Mouse (Mus musculus) gastrocnemius, adult 18-20 months (tissue): Measurements from ENCODE around the gene Zfyve1. TPM values are rescaled to one million over a fixed set of nuclear protein-coding genes. Genes with fewer than 3 reads are reported as not detected.

Source experiments
- DNase-seq: peaks from one replicate; pipeline ENCODE4 v3.0.0; 2021; ENCODE audit warnings: low spot score
- total RNA-seq, 2 experiments: library from RNA; stranded (reverse); gene quantifications; 2 replicates each; pipeline ENCODE4 v1.2.3; 2021

The Zfyve1 gene
- total RNA-seq, 2 experiments from 2014 or later, result 20.0 to 23.8 TPM

DNA sequence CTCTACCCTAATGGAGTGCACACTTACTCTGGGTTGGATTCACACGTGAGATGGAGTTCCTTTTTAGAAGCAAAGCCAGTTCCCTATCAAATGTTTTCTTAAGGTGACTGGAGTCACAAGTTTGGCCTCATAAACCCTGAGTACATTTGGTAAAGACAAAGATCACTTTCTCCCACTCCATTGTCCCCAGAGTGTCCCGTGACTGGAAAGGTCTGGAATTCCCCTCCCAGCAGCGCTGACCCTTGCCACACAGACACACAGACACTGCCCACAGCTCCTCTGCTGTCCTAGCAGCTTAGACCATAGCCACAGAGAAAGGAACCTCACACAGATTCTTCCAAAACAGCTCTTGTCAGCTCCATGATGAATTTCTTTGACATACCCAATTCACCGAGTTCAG is 14.9 kb downstream of the Zfyve1 start:
- DNase-seq, result no peak

DNA sequence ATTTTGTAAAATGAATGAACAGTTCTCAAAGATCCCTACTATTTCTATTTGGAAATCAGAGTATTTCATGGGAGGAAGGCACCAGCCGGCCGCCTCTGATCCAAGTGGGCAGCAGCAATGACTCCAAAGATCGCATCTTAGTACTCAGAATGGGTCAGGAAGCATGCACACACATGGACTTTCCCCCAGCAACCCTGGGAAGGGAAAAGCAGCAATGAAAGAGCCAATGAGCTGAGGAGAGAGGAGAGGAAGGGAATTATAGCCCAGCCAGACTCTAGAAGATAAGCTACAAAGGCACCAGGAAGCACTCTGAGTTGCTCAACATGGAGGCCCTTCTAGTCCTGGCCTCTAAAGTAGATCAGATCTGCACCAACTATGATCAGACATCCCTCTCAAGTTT is 16.7 kb downstream of the Zfyve1 start:
- no peak for DNase-seq

DNA sequence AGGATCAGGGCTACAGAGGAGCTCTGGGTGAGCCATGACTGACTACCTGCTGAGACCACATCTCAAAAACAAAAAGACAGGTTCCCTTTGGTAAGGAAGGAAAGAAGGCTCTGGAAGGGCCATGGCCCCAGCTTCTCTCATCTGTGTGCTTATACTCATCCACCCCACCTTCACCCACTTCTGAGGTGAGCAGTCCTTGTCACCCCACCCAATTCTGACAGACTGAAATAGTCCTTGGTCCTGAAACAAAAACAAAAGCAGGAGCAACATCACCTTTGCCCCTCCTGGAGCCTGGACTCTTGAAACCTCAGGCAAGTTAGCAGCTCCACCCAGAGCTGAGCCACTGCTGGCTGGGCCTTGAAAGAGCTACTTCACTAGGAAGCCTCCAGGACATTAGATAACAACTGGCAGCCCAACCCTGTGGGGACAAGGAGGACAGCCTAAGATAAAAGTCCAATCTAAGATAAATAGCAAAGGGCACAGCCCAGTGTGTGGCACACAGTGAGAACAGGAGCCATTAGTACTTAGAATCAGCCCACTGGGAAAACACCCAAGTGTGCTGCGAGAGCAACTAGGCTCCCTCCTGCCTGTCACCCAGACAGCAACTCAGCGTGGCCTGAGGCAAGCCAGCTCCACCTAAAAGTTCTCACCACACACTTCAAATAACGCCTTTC is 18.0 kb downstream of the Zfyve1 start:
- peak; percentile 42 for DNase-seq

DNA sequence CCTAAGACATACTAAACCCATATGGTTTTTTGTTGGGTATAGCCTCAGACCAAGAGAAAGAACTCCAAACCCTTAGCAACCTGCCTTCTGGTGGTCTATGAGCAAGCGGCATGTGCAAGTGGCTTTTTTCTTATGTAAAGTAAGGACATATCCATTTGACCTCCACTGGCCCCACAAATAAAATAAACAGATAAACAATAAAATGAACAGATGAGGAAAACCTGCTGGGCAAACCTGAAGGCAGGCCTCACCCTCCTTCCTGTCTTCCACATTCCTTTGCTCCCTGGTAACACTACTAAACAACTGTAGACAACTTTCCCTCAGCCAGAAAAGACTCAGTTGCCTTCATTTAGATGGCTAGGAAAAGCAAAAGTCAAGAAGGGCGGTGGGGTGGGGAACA is 18.7 kb downstream of the Zfyve1 start:
- no peak for DNase-seq

DNA sequence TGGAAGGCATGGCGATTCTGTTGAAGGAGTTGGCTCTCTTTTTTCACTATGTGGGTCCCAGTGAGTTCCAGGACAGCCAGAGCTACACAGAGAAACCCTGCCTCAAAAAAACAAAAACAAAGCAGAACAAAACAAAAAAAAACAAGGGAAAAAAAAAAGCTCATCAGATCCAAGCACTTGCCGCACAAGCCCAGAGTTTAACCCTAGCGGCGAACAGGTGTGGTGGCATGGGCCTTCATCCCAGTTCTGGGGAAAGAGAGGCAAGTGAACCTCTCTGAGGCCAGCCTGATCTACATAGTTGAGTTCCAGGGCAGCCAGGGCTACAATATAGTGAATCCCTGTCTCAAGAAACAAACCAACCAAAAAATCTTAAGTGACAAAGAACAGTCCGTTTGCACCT is 19.6 kb downstream of the Zfyve1 start:
- DNase-seq, result no peak

DNA sequence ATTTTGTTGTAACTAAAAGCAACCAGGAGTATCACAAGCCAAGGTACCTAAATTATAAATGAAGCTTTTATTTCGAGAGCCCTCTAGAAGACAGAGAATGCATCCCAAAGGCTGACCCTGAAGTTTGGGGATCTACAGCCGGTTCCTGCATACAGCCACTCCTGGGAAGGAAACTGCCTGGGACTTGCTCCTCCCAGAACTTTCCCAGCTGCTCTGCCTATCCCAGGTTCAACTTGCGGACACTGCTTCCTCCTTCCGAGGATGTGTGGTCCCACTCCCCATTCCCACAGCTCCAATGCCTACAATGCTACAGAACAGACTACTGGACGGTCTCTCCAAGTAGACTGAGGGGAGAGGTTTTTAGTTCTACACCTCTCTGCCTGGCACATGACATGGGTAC is 24.3 kb downstream of the Zfyve1 start:
- no peak for DNase-seq

DNA sequence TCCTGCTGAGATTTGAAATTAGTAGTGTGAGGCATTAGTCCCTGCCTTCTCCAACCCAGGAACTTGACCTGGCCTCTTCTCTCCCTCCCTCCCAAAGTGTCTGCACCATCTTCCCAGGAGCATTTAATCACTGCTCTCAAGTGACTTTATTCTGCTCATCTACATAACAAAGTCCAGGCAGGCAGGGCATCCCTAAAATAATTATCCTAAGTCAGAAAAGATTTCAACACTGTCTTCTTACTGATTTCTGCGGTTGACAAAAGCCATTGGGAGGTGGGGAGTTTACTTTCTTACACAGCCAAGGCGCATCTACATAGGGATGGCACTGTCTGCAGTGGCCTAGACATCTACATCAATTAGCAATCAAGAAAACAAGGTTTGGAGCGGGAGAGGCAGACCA is 27.2 kb downstream of the Zfyve1 start:
- no peak for DNase-seq

DNA sequence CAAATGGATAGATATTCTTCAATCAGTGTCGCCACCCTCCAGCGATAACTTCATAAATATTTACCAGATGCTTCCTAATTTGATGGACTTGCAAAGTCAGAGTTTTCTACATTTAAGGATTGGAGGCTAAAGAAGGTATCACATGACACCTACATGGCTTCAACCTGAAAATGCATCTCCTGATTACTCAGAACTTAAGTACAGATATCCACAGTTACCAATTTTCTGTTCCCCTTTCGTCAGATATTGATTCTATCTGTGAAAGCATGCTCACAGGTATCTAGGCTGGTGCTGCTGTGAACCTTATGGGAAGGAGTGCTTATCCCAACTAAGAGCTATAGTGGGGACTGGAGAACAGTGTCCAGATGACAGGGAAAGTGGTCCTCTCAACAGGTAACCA is 34.4 kb downstream of the Zfyve1 start:
- DNase-seq, result no peak

DNA sequence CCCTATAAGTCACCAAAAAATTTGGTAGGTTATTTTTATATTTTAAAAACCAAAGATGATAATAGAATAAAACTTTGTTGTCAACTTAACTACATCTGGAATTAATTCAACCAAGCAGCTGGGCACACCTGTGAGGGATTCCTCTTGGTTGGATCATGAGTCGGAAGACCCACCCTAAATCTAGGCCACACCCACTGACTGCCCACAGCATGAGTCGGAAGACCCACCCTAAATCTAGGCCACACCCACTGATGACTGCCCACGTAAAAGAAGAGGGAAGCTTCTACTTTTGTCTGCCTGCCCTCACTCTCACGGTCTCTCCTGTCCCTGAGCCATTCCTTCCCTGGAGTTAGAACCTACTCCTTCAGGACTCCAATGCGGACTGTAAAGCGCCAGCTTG is 36.8 kb downstream of the Zfyve1 start:
- DNase-seq, result no peak

DNA sequence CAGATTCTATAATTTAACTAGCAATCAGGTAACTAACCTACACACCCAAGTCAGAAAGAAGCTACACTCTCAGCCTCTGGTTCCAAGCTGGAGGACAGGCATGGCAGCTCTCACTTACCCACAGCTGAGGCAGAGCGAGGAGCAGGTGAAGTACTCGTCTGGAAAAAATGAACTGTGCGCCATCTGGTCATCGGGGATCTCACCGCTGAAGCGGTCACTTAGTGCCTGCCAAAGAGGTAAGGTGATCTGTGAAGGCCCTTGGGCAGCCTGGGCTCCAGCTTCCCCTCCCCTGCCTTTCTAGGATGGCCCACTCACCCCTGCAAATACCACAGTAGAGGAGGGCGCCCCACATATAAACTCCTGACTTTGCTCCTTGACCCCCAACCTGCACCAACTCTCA is 38.5 kb downstream of the Zfyve1 start:
- DNase-seq, result peak; percentile 64

DNA sequence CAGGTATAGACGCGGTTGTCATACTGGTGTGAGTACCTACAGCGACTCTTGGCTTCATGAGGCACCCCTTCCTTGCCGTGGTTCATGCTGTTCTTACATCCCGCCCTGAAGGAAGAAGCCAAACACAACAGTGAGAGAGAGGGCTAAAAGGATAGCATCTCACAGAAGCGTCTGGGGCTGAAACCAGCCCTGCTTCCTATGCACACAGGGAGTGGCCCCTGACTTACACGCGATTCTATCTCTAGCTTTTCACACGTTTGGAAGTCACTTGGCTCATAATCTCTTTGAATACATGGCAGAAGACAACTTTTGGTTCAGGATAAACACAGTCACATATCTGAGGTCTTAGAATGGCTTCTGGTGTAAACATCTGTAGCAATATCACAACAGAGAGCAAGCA is 41.4 kb downstream of the Zfyve1 start:
- DNase-seq, result no peak

DNA sequence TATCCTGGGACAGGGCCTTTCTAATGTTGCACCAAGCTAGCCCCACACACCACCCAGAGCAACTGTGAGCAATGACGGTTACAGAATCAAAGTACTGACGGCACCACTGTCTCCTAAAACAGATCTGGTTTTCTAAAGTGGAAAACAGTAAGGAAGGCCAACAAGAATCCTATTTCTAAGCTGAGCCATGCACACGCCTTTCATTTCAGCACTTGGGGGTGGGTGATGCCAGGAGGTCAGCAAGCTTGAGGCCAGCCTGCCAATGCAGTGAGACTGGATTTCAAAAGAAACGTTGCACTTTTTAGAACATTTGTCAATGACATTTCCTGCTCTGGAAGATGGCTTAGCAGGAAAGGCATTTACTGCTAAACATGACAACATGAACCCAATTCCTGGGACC is 43.2 kb downstream of the Zfyve1 start:
- DNase-seq, result peak; percentile 56

DNA sequence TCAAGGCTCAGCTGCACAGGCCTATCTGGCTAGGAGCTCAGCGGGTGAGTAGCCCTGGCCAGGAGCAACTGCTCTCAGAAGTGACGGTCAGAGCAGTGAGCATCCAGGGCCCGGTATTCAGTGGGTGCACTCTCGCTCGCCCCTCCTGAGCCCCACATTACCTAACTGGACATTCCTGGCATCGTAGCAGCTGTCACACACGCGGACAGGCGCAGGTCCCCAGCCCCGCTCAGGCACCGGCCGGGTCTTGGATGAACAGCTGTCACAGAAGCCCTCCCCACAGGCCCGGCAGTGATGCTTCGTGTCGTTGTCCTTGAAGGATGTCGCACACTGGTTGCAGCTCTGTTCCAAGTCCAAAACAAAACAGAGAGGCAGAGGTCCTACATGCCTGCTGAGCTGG is 45.7 kb downstream of the Zfyve1 start:
- no peak for DNase-seq

DNA sequence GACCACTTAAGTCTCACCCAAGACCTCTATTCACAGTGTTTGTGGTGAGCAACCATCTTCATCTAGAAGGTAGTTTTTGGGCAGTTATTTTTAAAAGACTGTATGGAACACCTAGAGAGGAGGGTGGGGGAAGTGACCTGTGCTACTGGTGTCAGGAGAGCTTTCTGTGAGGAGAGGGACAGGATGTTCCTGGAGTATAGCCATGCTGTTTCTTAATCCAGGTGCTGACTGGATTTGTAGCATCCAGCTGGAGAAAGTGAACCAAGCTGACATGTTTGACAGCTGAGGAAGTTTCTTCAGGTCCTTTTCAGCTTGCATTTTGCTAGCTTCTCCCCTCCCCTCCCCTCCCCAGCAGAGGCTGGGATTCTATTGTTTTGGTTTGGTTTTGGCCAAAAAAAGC is 52.2 kb downstream of the Zfyve1 start:
- DNase-seq, result peak; percentile 85

DNA sequence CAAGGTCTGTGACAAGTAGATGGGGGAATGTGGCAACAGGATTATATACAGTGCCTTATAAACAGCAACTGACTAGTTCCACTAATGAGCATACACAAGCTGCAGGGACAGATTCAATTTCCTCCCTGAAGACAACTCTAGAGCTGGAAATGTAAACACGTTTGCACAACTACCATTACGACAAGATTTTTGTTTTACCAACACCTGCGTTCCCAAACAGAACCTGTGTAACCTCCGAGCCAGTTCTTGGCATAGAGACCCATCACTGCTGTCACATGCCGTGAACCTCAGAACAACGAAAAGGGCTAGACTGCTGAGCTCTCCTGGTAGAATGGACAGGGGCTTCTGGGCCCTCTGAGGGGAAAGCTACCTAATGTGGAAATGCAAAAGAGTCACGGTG is 53.0 kb downstream of the Zfyve1 start:
- peak; percentile 38 for DNase-seq

DNA sequence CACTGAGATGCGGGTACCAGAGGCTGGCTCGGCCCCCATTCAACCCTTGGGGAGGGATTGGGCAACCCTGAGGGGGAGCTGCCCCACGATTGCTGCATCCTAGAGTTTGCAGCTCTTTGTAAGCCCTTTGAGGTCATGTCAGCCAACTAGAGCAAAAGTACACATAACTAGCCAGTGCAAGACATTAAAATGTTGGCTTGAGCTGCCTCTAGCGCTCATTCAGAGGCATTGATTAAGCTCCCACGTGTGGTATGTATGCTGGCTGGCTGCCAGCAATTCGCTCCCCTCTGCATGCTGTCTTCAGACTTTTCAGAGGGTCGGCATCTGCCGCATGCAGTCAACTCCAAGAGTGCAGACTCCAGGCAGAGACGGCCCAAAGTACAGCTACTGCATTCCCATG is 61.0 kb downstream of the Zfyve1 start:
- DNase-seq, result no peak

DNA sequence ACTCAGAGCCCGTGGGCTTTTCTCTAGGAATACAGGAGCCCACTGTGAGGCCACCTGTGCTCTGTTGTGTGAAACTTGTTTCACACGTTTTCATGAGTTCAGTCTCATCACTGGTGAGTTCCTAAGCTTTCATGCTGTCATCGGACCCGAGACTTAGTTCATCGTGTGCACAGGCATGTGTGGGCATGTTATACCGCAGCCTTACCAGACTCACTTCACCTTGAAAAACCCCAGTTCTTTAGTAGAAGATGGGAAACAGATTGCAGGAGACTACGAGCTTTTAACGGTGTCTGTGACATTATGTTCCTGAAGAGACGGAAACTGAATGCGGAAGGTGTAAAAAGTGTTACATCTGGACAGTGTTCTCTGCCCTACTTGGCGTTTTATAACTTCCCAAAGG is 61.6 kb downstream of the Zfyve1 start:
- DNase-seq, result no peak

DNA sequence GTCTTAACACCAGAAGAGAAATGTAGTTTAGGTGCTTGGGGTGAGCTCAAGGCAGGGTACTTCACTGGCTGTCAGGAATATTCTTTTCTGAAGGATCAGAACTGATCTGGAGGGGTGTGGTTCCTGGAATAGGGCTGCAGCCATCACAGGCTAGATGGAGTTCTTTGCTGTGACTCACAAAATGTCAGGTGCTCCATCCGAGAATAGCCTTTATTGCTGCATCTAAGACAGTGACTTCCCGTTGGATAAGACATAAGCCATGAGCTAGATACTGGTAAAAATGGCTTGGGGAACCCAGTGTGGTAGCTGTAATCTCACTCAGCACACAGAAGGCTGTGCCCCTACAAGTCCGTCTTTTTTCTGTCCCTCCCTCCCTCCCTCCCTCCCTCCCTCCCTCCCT is 62.8 kb downstream of the Zfyve1 start:
- no peak for DNase-seq

DNA sequence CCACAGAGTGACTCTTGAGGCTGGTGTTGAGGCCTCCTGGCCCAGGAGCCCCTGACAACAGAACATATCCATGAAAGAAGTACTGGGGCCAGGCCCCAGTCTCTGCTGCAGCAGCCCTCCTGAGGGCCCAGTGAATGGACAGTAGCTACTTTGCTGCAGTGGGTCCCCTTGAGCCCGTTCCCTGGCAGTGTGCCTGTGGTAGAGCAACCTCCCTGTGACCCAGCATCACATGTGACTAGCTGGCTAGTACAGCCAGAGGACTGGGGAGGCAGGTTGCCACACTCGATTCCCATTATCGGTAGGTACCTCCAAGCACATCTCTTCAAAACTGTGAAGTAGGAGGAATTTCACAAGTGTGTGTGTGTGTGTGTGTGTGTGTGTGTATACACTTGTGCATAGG is 64.1 kb downstream of the Zfyve1 start:
- no peak for DNase-seq

DNA sequence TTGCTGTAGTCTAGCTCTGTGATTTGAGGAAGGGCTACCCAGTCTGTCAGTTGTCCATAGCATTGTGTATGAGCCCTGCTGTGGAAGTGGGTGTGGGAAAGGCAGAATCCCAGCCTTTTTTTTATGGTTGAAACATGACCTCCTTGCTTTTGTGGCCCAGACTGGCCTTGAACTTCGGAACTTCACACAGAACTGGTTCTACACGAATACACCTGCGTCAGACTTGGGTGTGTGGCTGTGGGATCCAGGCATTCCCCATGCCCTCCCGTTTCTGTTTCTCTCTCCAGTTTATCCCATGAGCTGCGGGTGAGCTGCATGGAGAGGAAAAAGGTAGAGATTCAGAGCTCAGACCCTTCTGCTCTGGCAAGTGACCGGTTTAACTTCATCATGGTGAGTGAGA is 65.0 kb downstream of the Zfyve1 start:
- no peak for DNase-seq

DNA sequence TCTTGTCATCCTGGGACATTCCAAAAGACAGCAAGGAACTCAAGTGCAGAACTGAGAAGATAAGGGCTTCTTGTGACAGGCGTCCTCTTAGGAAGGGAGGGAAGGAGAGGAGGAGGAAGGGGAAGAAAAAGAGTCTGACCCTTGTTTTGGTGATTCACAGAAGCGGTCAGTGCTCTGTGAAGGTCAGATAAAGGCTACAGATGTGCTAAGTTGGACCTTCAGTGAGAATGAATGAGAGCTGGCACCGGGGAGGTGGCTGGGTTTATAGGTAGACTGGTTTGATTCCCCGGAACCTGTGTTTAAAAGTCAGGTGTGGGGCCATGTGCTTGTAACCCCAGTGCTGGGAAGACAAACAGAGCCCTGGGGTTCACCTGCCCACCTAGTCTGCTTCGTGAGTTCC is 68.4 kb downstream of the Zfyve1 start:
- no peak for DNase-seq

DNA sequence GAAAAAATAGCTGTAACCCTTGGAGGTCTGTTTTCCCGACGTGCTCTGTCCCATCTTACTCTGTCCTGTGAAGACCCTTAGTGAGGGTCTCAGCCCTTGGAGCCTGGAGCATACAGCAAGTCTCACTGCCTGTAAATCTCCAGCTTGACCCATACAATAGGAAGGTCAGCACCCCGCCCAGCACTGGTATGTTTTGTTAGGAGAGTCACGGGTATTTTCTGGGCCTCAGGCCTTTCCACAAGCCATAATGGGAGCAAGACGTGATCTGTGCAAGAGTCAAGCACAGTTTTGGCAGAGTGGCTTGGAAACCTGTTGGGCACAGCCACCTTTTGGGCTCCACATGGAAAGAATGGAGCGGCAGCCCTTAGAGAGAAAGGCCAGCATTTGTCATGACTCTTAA is 69.2 kb downstream of the Zfyve1 start:
- no peak for DNase-seq

DNA sequence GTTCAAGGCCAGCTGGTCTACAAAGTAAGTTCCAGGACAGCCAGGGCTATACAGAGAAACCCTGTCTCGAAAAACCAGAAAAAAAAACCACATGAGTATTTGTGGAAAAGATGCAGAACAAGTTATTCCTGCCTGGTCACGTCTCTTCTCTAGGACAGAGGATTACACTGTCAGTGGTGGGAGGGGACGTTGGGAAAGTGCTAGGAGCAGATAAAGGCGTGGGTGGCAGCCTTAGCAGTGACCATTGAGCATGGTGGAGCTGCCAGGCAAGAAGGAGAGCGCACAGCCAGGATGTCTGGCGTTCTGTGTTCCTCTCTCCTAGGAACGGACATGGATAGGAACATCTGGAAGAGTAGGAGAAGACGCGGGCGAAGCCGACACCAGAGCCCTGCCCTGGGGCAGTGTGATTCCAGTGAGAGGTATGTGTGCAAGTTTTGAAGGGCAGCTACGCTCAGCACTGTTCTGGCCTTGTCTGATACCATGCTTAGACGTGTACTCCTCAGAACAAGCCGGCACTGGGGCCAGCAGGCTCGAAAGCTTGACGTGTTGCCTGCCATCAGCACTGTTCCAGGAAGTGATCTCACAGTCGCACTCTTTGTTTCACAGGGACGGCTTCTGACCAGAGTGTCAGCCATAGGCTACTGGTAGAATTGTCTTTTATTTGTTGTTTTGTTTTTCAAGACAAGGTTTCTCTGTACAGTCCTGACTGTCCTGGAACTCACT is 71.0 kb downstream of the Zfyve1 start:
- no peak for DNase-seq

DNA sequence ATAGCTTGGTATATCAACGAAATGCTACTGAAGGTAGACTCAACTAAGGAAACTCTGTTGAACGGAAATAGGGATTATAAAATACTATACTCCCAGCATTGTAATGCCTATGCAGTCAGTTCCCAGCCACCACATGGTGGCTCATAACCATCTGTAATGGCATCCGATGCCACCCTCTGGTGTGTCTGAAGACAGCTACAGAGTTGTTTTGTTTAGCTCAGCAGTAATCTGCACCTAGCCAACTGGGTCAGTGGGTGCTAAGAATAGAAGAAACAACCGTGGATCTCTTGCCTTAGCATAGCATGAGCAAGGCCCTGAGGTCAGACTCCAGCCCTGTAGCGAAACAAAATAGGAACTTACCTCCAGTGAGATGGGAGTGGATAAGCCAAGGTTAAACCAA is 72.7 kb downstream of the Zfyve1 start:
- peak; percentile 61 for DNase-seq
